13 mouse cellular contexts compared by ENCODE assay signal in the genomic region with DNA sequence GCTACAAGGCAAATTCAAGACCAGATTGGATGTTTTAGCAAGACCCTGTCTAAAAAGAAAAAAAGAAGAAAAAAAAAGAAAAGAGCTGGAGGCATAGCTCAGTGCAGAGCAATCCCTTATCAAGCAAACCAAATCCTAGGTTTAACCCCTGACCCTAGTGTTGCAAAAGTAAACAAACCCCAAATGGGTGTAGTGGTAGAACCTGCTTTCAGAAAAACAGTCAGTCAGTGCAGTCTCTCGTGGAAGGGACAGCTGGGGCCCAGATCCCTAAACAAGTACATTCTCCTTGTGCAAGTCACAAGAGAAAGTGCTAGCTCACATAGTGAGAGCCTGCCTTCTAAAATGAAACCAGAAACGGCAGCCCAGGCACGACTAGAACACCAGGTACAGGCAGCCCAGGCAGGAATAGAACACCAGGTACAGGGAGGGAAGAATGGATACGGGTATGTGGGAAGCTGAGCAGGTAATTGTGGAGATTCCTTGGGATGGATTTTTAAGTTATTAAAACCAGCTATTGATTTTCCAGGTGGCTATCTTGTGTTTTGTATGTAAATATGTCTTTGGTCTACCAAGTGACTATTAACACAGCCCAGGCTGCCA. TPM values are rescaled to one million over a fixed set of nuclear protein-coding genes. Genes with fewer than 3 reads are reported as not detected.
DNase-seq lines count a peak whose midpoint lies in the region; ATAC-seq and TF ChIP-seq lines count a peak whose summit lies in the region.
"Had no signal": no experiment of that assay in that cellular context is flagged by ENCODE, and none has a peak within 500 bp of the region (broad histone marks: within the 10 kb centered on the region; RNA-seq: fewer than 3 reads in every experiment).

No protein-coding gene starts in this region.

- peak overlapping the region; percentile 84 for H3K27ac ChIP-seq in liver, adult 2 months (replicated peaks; ENCODE audit: insufficient read depth, low read depth, low read length)
- peak overlapping the region; percentile 46; the same call in 1 of the 2 replicates for H3K27ac ChIP-seq in stomach, embryonic 16.5 days (ENCODE audit: low read length)
- H3K27ac ChIP-seq in forebrain, embryonic 10.5 days, result no peak overlapping the region
- H3K27ac ChIP-seq: heart, embryonic 15.5 days; midbrain, embryonic 10.5 days had no signal

- TF ChIP-seq CTCF in liver, adult 2 months (IDR thresholded peaks at IDR 0.05; ENCODE audit: low read depth, low read length), result no peak

- no peak for TF ChIP-seq POLR2A in liver, adult 2 months (IDR thresholded peaks at IDR 0.05; ENCODE audit: extremely low read depth, insufficient read depth, low read length)

- no peaks in the 10 kb centered on the region for H3K27me3 ChIP-seq in liver, adult 2 months (ENCODE audit: control insufficient read depth, insufficient read depth, low read length)
- no peaks in the 10 kb centered on the region for H3K27me3 ChIP-seq in stomach, embryonic 16.5 days (ENCODE audit: control insufficient read depth, insufficient read depth, low read length)
- H3K27me3 ChIP-seq in forebrain, embryonic 10.5 days (ENCODE audit: poor library complexity, severe bottlenecking), result no peaks in the 10 kb centered on the region
- H3K27me3 ChIP-seq: heart, embryonic 15.5 days had no signal

- peak overlapping the region; percentile 62 for H3K9ac ChIP-seq in liver, adult 2 months (ENCODE audit: low read depth, low read length)
- H3K9ac ChIP-seq in stomach, embryonic 16.5 days (ENCODE audit: low read length), result peak overlapping the region; percentile 31; the same call in 1 of the 2 replicates
- H3K9ac ChIP-seq: heart, embryonic 15.5 days had no signal

- H3K9me3 ChIP-seq in stomach, embryonic 16.5 days (replicated peaks; ENCODE audit: control insufficient read depth, low read length), result no peaks in the 10 kb centered on the region
- H3K9me3 ChIP-seq in forebrain, embryonic 10.5 days, result no peaks in the 10 kb centered on the region
- H3K9me3 ChIP-seq: heart, embryonic 15.5 days; midbrain, embryonic 10.5 days had no signal

- no peaks in the 10 kb centered on the region for H3K36me3 ChIP-seq in liver, adult 2 months (ENCODE audit: control insufficient read depth, insufficient read depth, low read length)
- H3K36me3 ChIP-seq in stomach, embryonic 16.5 days (ENCODE audit: control insufficient read depth, insufficient read depth, low read length), result no peaks in the 10 kb centered on the region
- no peaks in the 10 kb centered on the region for H3K36me3 ChIP-seq in forebrain, embryonic 10.5 days (replicated peaks)
- H3K36me3 ChIP-seq: heart, embryonic 15.5 days; midbrain, embryonic 10.5 days had no signal

- peak; percentile 56 for ATAC-seq in stomach, embryonic 16.5 days (ENCODE audit: insufficient read depth, low FRiP score)

- peak; percentile 9 to 14 for DNase-seq in cerebellum, postnatal 36 days
- DNase-seq in cerebellum, adult 11 months, result no peak
- peak; percentile 85 for DNase-seq in liver, adult 2 months (ENCODE audit: extremely low read depth, low read depth, low spot score)
- DNase-seq in liver, result no peak
- peak; percentile 41 to 48 for DNase-seq in gastrocnemius, postnatal 4 days (ENCODE audit: low spot score in 2 of 2)
- DNase-seq in Muller cell, postnatal 12 days (ENCODE audit: inconsistent ontology term), result no peak
- DNase-seq in forebrain, embryonic 10.5 days (ENCODE audit: extremely low spot score, low spot score), result no peak

- no peaks in the 10 kb centered on the region for H3K79me2 ChIP-seq in liver, adult 2 months (ENCODE audit: control insufficient read depth, insufficient read depth, low read length)

- peak overlapping the region; percentile 27 for H3K4me2 ChIP-seq in stomach, embryonic 16.5 days (ENCODE audit: low read depth, low read length)
- H3K4me2 ChIP-seq: heart, embryonic 15.5 days had no signal

- peaks cover 16% of the 10 kb centered on the region for H3K4me1 ChIP-seq in liver, adult 2 months (ENCODE audit: control insufficient read depth, insufficient read depth, low read length)
- no peaks in the 10 kb centered on the region for H3K4me1 ChIP-seq in stomach, embryonic 16.5 days (ENCODE audit: control insufficient read depth, insufficient read depth, low read length)
- no peaks in the 10 kb centered on the region for H3K4me1 ChIP-seq in forebrain, embryonic 10.5 days

- 11% methylated on average over 4 of the region's 4 CpGs for WGBS in liver, adult 2 months
- 18% methylated on average over 4 of the region's 4 CpGs for WGBS in stomach, embryonic 16.5 days
- WGBS in forebrain, embryonic 10.5 days, result 55% methylated on average over 4 of the region's 4 CpGs

- H3K4me3 ChIP-seq in liver, adult 2 months (ENCODE audit: insufficient read depth, low read depth, low read length), result peak overlapping the region; percentile 19; the same call in 1 of the 2 replicates
- no peak overlapping the region; the same call in 1 of the 2 replicates for H3K4me3 ChIP-seq in stomach, embryonic 16.5 days (replicated peaks; ENCODE audit: low read length)
- H3K4me3 ChIP-seq in forebrain, embryonic 10.5 days, result no peak overlapping the region
- H3K4me3 ChIP-seq: heart, embryonic 15.5 days; midbrain, embryonic 10.5 days had no signal

RNA-seq across cellular contexts. Expression of a gene that starts 13.6 kb away (rescaled TPM):
- total RNA-seq in liver, adult 2 months (2014; rRNA removed), result not detected in 2 replicates
- not detected in 2 replicates for polyA plus RNA-seq in liver, adult 2 months (2012; rRNA removed)
- not detected for total RNA-seq in gastrocnemius, postnatal 4 days (2021)
- polyA plus RNA-seq in stomach, embryonic 16.5 days (2015; fragmentation: Nextera tagmentation; extraction: Ambion mirVana), result 0.04 TPM in 1 of 2 replicates, not detected in the other
- polyA plus RNA-seq in forebrain, embryonic 10.5 days (2016; fragmentation: Nextera tagmentation; extraction: Ambion mirVana), result not detected in 2 replicates
- total RNA-seq: left cerebral cortex, postnatal 25 days had no signal
- polyA plus RNA-seq: erythroblast, embryonic 14.5 days; heart, embryonic 15.5 days; intestine, embryonic 14.5 days; midbrain, embryonic 10.5 days had no signal

RNA-seq across cellular contexts. Expression of a gene that starts 25.4 kb away (rescaled TPM):
- total RNA-seq in liver, adult 2 months (2014; rRNA removed), result 0.20 TPM in 1 of 2 replicates, not detected in the other
- 0.11 and 15.8 TPM in 2 replicates for polyA plus RNA-seq in liver, adult 2 months (2012; rRNA removed)
- 1 to 10 TPM; 1.4 to 2.1 TPM for total RNA-seq in gastrocnemius, postnatal 4 days (2021)
- polyA plus RNA-seq in stomach, embryonic 16.5 days (2015; fragmentation: Nextera tagmentation; extraction: Ambion mirVana), result 134 and 192 TPM in 2 replicates
- polyA plus RNA-seq in forebrain, embryonic 10.5 days (2016; fragmentation: Nextera tagmentation; extraction: Ambion mirVana), result not detected in 2 replicates
- total RNA-seq: left cerebral cortex, postnatal 25 days had no signal
- polyA plus RNA-seq: midbrain, embryonic 10.5 days had no signal

Comparison
In these comparisons a context has a peak if more than half of its experiments do, and no peak if none do; other contexts are left out.
1. DNase-seq: peak in cerebellum, postnatal 36 days (2 of 2), liver, adult 2 months (single experiment) and gastrocnemius, postnatal 4 days (2 of 2); none in cerebellum, adult 11 months (single experiment), liver (single experiment), Muller cell, postnatal 12 days (single experiment) and forebrain, embryonic 10.5 days (single experiment).